Mouse (Mus musculus) limb, embryonic 10.5 days (tissue): Measurements from ENCODE around the gene Creg1. TPM values are rescaled to one million over a fixed set of nuclear protein-coding genes. Genes with fewer than 3 reads are reported as not detected.

Source experiments
- polyA plus RNA-seq: library from polyadenylated mRNA; unstranded; fragments of >200 nt; fragmentation: Nextera tagmentation; extraction: Ambion mirVana; gene quantifications from 2 replicates; pipeline ENCODE4 v1.2.1, GENCODE M21; 2016

The Creg1 gene
- polyA plus RNA-seq, 1 experiment from 2014 or later, result 36.0 TPM

Other genes starting within 250 kb of the Creg1 start
- gene Mpzl1, start 129.2 kb upstream of the Creg1 start, polyA plus RNA-seq, result 141 and 148 TPM in 2 replicates
- gene Rcsd1, start 54.0 kb upstream of the Creg1 start, polyA plus RNA-seq, result 10.1 and 10.8 TPM in 2 replicates
- gene Cd247, start 24.9 kb downstream of the Creg1 start, polyA plus RNA-seq, result 1.0 and 1.1 TPM in 2 replicates
- 28.8 and 32.3 TPM in 2 replicates for gene Pou2f1, start 238.9 kb downstream of the Creg1 start, polyA plus RNA-seq